Mouse (Mus musculus) midbrain, embryonic 16.5 days (tissue): Measurements from ENCODE around the gene Zbtb20. TPM values are rescaled to one million over a fixed set of nuclear protein-coding genes. Genes with fewer than 3 reads are reported as not detected.
A peak's percentile ranks its signal among the peaks of the same experiment; 100 is the strongest.

Experiments
- ATAC-seq: fragments of 200-750 bp; cut with Nextera tagmentation; 2 replicates; pipeline ENCODE4 v1.8.0; 2017; ENCODE audit warnings: moderate TSS enrichment
- H3K27ac ChIP-seq: fragments of 300-500 bp; sonication (generic); 2 replicates; pipeline ENCODE4 v1.5.1; 2014; ENCODE audit warnings: mild to moderate bottlenecking, low read length, mixed read lengths
- H3K27me3 ChIP-seq: fragments of 300-500 bp; sonication (generic); 2 replicates; pipeline ENCODE4 v1.6.1; 2014; ENCODE audit warnings: low read depth, low read length, mixed read lengths; ENCODE audit not compliant: control insufficient read depth, insufficient read depth
- H3K36me3 ChIP-seq: fragments of 300-500 bp; sonication (generic); 2 replicates; pipeline ENCODE4 v1.6.1; 2014; ENCODE audit warnings: mild to moderate bottlenecking, low read length, moderate library complexity, mixed read lengths; ENCODE audit not compliant: control insufficient read depth, insufficient read depth
- H3K4me1 ChIP-seq: fragments of 300-500 bp; sonication (generic); 2 replicates; pipeline ENCODE4 v1.6.1; 2014; ENCODE audit warnings: mild to moderate bottlenecking, low read length, mixed read lengths; ENCODE audit not compliant: control insufficient read depth, insufficient read depth
- H3K4me2 ChIP-seq: fragments of 300-500 bp; sonication (generic); 2 replicates; pipeline ENCODE4 v1.6.1; 2014; ENCODE audit warnings: mild to moderate bottlenecking, low read length, mixed read lengths
- H3K4me3 ChIP-seq: fragments of 300-500 bp; sonication (generic); 2 replicates; pipeline ENCODE4 v1.5.1; 2014; ENCODE audit warnings: low read depth, mild to moderate bottlenecking, low read length, moderate library complexity, mixed read lengths
- H3K9ac ChIP-seq: fragments of 300-500 bp; sonication (generic); 2 replicates; pipeline ENCODE4 v1.6.1; 2014; ENCODE audit warnings: low read depth, low read length, mixed read lengths
- H3K9me3 ChIP-seq: fragments of 300-500 bp; sonication (generic); replicated peaks from 2 replicates; pipeline ENCODE4 v1.6.1; 2014; ENCODE audit warnings: mild to moderate bottlenecking, low read length, mixed read lengths; ENCODE audit not compliant: control insufficient read depth, poor library complexity, severe bottlenecking
- WGBS: fragments of 180-500 bp; shearing (Covaris S2); extraction: QIAGEN DNeasy Blood & Tissue Kit; methylation state at CpG from one replicate; pipeline ENCODE4 v1.1.7; 2014; 5-methylcytosine and 5-hydroxymethylcytosine counted together
- polyA plus RNA-seq: library from polyadenylated mRNA; unstranded; fragments of >200 nt; fragmentation: Nextera tagmentation; extraction: Ambion mirVana; gene quantifications from 2 replicates; pipeline ENCODE4 v1.2.1, GENCODE M21; 2015

Zbtb20 gene
- polyA plus RNA-seq, 1 experiment from 2014 or later, result 60.7 TPM

- Histone ChIP-seq H3K4me3 (no peak overlapping the region), H3K4me2 (no peak overlapping the region)
- ATAC-seq, result no peak
These were observed 578.8 kb downstream of the Zbtb20 start for GRCm38 (mm10) chr16:43454370-43454934.

DNA sequence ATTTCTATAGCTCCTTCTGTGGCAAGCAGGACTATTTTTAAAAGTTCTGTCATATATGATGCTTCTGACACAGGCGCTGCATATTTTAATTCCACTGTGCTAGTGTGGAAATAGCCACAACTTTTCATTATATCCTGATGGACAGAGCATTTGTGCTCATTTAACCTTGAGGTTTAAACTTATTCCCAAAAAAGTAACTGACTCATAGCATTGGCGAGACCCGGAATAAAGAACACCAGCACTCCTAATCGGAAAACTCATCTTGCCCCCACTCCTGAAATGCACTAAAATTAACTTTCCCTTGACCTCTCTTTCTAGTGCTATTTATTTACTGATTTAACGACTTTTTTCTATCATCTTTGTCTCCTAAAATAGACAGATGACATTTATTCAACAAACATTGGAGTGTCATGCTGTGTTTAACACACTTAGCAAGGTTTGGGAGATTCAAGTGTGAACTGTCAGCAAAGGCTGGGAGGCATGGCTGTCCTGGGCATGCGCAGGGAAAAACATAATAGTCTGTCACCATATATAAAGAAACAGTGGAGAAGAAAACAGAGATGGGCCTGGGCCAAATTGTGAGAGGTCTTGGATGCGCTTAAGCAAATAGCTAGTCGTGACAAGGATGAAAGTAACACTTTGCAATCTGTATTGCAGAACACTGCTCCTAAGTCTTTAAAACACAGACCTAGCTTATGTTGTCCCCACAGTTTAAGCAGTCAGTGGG, 580.9 kb downstream of the Zbtb20 start:
- no peaks in the 10 kb centered on the region for H3K9me3 ChIP-seq
- no peak overlapping the region for H3K4me2 ChIP-seq
- no peak overlapping the region for H3K27ac ChIP-seq
- ATAC-seq, result no peak
- H3K9ac ChIP-seq, result no peak overlapping the region
- H3K4me1 ChIP-seq, result no peaks in the 10 kb centered on the region
- WGBS, result 79% methylated on average over 8 of the region's 8 CpGs
- no peaks in the 10 kb centered on the region for H3K36me3 ChIP-seq
- no peaks in the 10 kb centered on the region for H3K27me3 ChIP-seq
- no peak overlapping the region for H3K4me3 ChIP-seq

More at GRCm38 (mm10) chr16:43454370-43454934, 578.8 kb downstream of the Zbtb20 start:
- Histone ChIP-seq H3K27me3 (no peaks in the 10 kb centered on the region), H3K4me1 (no peaks in the 10 kb centered on the region), H3K9me3 (no peaks in the 10 kb centered on the region), H3K9ac (no peak overlapping the region), H3K27ac (no peak overlapping the region), H3K36me3 (no peaks in the 10 kb centered on the region)
- WGBS, result 67% methylated on average over 4 of the region's 4 CpGs

GRCm38 (mm10) chr16:43457814-43458213, 582.1 kb downstream of the Zbtb20 start:
- H3K27ac ChIP-seq, result no peak overlapping the region
- H3K27me3 ChIP-seq, result no peaks in the 10 kb centered on the region
- no peaks in the 10 kb centered on the region; the same call in 1 of the 2 replicates for H3K4me1 ChIP-seq
- no peaks in the 10 kb centered on the region for H3K9me3 ChIP-seq
- 87% methylated on average over 8 of the region's 8 CpGs for WGBS
- no peak overlapping the region for H3K4me3 ChIP-seq
- no peak overlapping the region for H3K4me2 ChIP-seq
- no peaks in the 10 kb centered on the region for H3K36me3 ChIP-seq
- ATAC-seq, result no peak
- no peak overlapping the region for H3K9ac ChIP-seq

DNA sequence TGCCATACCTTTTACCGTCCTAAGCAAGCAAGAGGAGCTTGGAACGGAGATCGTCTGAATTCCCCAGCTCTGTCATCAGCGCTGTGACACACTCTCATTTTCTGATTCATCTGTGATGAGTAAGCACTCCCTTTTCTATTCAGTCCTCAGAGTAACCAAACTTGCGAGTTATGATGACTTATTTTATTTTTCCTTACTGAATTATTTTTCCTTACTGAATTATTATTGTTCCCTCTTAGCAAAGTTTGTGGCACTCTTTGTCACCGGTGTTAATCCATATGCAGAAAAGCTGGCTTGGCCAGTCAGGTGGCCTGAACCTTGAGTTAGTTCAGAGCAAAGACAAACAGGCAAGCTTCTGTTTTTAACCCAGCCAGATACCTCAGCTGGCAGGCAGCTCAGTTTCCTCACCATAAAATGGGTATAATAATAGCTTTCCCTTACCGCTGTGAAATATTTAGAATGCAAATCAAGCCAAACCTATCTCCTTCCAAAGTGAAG, 583.1 kb downstream of the Zbtb20 start:
- no peak overlapping the region for H3K4me3 ChIP-seq
- 77% methylated on average over 7 of the region's 7 CpGs for WGBS

GRCm38 (mm10) chr16:43461745-43462378, 586.2 kb downstream of the Zbtb20 start:
- H3K27me3 ChIP-seq, result no peaks in the 10 kb centered on the region
- no peak overlapping the region for H3K4me3 ChIP-seq
- WGBS, result 67% methylated on average over 3 of the region's 3 CpGs
- ATAC-seq, result no peak
- no peak overlapping the region for H3K9ac ChIP-seq
- no peak overlapping the region for H3K27ac ChIP-seq
- no peak overlapping the region for H3K4me2 ChIP-seq
- H3K4me1 ChIP-seq, result peaks cover 14% of the 10 kb centered on the region
- no peaks in the 10 kb centered on the region for H3K36me3 ChIP-seq
- no peaks in the 10 kb centered on the region for H3K9me3 ChIP-seq

More for the DNA sequence above, 583.1 kb downstream of the Zbtb20 start:
- Histone ChIP-seq H3K36me3 (no peaks in the 10 kb centered on the region), H3K4me1 (peaks cover 3% of the 10 kb centered on the region), H3K9ac (no peak overlapping the region), H3K27ac (no peak overlapping the region), H3K4me2 (no peak overlapping the region), H3K9me3 (no peaks in the 10 kb centered on the region), H3K27me3 (no peaks in the 10 kb centered on the region)
- no peak for ATAC-seq

DNA sequence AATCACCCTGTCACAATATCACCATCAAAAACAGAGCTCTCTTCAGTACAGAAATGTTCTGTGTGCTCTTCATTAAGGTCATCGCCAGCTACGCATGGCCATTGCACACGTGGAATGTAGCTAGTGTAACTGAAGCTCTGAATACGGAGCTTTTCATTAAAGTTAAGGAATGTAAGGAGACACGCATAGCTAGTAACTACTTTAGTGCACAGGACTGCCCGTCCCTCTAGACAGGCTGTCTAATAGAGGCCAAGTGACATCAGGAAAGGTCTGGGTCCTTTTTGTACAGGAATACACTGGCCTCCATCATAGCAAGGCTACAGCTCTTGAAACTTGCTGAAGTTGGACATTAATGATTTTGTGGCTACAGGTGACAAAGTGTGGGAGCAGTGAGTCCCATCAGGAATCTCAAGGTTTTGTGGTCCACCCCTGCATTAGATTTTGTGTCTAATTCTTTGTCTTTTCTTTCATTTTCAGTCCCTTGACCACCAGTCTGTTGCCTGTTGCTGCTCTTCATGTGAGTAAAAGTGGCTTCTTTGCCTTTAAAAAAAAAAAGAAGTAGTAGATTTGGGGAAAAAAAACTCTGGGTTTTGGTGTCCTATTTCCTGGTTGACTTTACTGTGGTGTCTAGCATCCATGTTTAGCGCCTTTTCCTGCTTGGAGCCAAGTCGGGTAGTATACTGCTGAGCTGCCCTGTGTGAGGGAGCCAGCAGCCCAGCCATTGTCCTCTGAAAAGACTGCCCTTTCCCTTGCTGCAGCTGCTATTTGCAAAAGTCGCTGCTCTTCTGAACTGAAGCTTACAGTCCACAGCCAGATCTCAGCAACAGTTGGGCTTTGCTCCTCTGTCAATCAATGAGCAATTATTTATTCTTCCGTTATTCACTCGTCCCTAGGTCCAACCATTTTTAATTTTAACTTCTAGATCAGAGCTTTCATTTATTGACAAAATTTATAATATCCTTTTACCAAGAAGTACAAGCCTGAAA, 587.1 kb downstream of the Zbtb20 start:
- Histone ChIP-seq H3K27ac (0 out of 2 replicates have a peak overlapping the region, but pooled peaks have one; percentile 22), H3K9ac (no peak overlapping the region), H3K4me1 (peaks cover 14% of the 10 kb centered on the region), H3K4me3 (no peak overlapping the region), H3K36me3 (no peaks in the 10 kb centered on the region), H3K4me2 (no peak overlapping the region), H3K27me3 (no peaks in the 10 kb centered on the region), H3K9me3 (no peaks in the 10 kb centered on the region)
- ATAC-seq, result peak; percentile 30; the same call in 1 of the 2 replicates
- WGBS, result 45% methylated on average over 11 of the region's 11 CpGs

DNA sequence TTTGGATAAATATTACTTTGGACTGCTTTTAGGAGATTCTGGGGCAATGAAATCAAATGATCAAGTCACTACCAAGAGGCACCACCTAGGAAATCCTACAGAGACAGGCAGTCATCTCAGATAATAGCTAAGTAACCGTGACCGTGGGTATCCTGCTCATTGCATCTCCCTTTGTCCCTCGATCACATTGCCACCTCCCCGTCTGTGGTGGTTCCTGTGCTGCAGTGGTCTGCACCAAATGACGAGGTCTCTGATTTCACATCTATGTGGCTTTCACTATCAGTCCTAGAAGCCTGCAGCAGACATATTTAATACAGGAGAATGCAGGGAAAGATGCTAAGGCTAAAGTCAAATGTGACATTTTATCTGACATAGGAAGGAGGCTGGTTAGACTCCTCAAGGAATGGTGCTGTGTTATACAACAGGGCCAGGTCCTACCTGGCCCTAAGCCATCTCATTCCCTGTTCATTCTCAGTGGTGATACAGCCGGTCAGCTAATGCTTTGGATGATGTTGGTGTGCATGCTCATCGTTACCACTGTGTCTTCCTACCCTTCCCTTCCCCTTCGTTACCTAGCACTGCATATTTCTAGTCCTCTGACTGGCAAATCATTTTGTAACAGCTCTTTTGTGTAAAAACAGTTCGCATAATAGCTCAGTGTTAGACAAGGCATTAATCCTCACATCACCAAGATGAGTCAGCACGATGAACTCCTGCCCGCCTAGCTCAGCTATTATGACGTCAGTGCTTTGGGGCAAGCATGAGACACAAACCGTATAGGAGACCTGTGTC, 588.2 kb downstream of the Zbtb20 start:
- no peak overlapping the region for H3K27ac ChIP-seq
- no peak overlapping the region for H3K9ac ChIP-seq
- H3K4me2 ChIP-seq, result no peak overlapping the region
- H3K4me1 ChIP-seq, result peaks cover 14% of the 10 kb centered on the region
- H3K4me3 ChIP-seq, result no peak overlapping the region
- 28% methylated on average over 13 of the region's 13 CpGs for WGBS
- peak; percentile 65 for ATAC-seq
- H3K27me3 ChIP-seq, result no peaks in the 10 kb centered on the region
- no peaks in the 10 kb centered on the region for H3K9me3 ChIP-seq
- H3K36me3 ChIP-seq, result no peaks in the 10 kb centered on the region
